Mouse (Mus musculus): ENCODE results near the gene Cxcl1.

The Cxcl1 gene

GRCm38 (mm10) chr5:90888661-90889060 lies 2.4 kb upstream of the Cxcl1 start:
- no peak for DNase-seq (ENCODE audit: low spot score in 2 of 2)

DNA sequence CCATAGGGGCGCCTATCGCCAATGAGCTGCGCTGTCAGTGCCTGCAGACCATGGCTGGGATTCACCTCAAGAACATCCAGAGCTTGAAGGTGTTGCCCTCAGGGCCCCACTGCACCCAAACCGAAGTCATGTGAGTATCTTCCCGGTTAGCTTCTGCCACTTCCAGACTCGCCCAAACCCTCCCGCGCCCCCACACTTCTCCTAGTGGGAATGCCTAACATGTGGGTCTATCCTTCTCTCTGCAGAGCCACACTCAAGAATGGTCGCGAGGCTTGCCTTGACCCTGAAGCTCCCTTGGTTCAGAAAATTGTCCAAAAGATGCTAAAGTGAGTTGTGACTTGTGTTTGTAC lies 398 bp downstream of the Cxcl1 start:
- no peak for DNase-seq (ENCODE audit: low spot score in 2 of 2)

GRCm38 (mm10) chr5:90894231-90894630 lies 3.2 kb downstream of the Cxcl1 start:
- DNase-seq (ENCODE audit: low spot score in 2 of 2), result no peak

- DNase-seq (ENCODE audit: low spot score in 2 of 2), result no peak
These were observed 6.4 kb downstream of the Cxcl1 start for GRCm38 (mm10) chr5:90897429-90897828.

GRCm38 (mm10) chr5:90899308-90899707 lies 8.3 kb downstream of the Cxcl1 start:
- DNase-seq (ENCODE audit: low spot score in 2 of 2), result no peak

DNA sequence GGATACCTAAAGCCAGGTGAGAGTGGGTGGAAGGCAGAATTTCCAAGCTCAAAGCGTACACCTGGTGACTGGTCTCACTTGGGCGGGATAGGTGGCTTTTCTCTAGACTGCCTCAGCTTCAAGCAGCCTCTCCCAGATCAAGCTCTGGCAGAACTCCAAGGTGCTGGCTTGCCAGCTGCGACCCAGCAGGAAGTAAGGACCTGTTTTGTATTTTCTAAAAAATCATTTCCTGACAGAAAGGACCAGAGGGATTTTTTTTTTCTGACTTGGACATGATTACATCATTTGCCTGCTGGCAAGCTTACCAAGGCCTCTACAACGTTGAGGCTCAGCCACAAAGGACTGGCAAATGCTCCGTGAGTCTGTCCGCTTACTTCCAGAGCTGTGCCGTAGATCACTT lies 9.1 kb downstream of the Cxcl1 start:
- no peak for DNase-seq (ENCODE audit: low spot score in 2 of 2)

GRCm38 (mm10) chr5:90900688-90901087 lies 9.6 kb downstream of the Cxcl1 start:
- DNase-seq (ENCODE audit: low spot score in 2 of 2), result no peak

DNA sequence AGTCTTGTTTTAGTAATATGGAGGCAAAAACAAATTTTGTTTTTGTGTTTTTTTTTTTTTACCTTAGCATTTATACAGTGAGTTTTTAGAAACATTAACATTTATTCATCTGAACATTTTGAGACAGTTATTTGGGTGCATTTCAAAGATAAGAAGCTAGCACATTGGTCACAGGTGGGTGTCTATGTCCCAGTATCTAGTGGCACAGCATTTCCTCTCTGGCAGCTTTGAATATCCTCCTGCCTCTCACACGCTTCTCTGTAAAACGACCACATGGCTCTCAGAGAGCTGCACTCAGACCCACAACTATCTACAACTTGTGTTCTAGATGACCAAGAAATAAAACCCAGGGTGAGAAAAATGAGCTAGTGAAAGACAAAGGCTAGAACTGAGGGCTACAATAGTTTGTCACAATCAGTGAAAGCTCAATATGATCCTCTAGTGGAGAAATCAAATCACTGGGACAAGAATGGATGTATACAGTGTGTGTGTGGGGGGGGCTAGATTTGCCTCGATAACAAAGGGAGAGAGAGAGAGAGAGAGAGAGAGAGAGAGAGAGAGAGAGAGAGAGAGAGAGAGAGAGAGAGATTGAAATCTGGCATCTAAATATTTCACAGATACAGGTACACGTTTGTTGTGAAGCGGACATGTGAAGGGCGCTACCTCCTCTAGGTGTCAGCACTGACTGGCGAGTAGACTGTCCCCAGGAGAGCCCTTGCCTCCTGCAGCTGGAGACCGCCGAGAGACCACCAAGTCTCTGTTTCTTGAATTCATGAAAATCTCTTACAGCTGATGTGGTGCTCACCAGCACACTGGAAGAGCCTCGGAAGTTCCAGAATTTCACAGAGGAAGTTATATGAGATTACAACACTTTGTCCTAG lies 11.6 kb downstream of the Cxcl1 start:
- DNase-seq (ENCODE audit: low spot score in 2 of 2), result no peak

DNA sequence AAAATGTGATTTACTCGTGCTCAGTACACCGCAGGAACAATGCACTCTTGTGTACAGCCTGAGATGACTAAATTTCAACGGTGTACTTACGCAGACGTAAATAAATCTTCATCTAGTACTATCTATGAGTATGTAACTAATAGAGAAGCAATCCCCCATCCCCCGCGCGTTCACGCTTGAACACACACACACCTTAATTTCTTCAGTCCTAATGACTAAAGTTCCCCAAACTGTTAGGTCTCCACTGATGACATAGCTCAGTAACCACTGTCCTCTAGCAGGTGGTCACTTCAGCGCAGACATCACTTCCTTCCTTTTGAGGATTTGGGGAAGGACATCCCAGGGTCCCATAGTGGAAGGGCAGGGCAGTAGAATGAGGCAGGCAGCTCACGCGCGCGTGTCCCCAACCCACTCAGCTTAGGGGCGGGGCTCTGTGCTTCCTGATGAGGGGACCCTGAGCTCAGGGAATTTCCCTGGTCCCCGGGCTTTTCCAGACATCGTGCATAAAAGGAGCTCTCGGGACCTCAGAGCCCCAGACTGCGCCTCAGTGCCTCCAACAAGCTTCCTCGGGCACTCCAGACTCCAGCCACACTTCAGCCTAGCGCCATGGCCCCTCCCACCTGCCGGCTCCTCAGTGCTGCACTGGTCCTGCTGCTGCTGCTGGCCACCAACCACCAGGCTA lies 12.4 kb downstream of the Cxcl1 start, which contains the start of gene Cxcl2:
Gene Cxcl2 (plus strand): TSS at position 533 of the 682 bp plus-strand sequence.
- DNase-seq (ENCODE audit: low spot score in 2 of 2), result no peak

DNA sequence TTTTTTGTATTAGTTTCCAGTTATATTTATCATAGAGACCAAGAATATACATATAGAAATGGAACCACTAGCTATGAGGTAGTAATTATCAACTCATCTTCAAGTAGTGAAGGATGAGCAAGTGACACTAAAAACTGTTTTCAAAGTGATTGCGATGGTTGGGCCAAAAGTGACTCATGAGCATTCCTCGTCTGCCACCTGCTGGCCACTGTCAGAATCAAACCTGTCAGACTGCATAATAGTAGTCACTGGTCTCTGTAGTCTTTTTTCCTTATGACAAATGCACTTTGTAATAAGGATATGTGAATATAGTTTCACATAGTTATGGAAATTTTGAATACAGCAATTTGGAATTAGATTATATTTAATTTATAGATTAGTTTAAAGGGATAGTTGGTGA lies 17.9 kb downstream of the Cxcl1 start:
- peak in 1 of 2 experiments; percentile 73 for DNase-seq (ENCODE audit: low spot score in 2 of 2)

DNA sequence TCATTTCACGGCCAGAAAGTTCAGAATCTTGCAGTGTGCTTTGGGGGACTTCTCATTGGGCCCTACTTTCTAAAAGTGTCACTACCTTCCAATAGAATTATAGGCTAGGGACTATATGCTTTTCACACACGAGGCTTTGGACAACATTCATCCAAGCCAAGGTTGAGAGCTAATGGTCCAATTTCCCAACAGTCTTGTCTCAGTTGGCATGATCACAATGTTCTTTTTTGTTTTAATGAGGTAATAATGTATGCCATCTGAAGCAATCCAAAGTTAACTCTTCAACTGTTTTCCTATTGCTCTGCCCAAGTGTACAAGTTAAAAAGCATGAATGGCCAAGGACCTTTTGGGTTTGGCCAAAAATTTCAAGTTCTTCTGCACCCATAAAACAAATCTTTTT lies 28.5 kb downstream of the Cxcl1 start:
- DNase-seq (ENCODE audit: low spot score in 2 of 2), result no peak

DNA sequence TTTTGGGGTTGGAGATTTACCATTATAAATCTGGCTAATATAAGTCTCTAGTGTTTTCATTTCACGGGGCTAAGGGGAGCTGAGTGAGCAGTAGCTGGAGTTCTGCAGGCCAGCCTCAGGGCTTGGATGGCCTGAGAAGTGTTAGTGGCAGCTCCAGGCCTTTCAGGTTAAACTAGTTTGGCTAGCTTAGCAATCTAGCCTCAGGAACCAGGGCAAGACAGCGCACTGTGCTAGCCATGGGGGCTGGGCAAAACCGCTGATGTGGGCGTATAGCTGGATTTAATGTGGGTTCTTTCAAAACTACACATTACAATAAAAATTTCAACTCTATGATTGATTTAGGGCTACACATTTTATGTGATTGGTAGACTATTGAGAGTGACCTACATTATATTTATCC lies 31.9 kb downstream of the Cxcl1 start:
- DNase-seq (ENCODE audit: low spot score in 2 of 2), result no peak

DNA sequence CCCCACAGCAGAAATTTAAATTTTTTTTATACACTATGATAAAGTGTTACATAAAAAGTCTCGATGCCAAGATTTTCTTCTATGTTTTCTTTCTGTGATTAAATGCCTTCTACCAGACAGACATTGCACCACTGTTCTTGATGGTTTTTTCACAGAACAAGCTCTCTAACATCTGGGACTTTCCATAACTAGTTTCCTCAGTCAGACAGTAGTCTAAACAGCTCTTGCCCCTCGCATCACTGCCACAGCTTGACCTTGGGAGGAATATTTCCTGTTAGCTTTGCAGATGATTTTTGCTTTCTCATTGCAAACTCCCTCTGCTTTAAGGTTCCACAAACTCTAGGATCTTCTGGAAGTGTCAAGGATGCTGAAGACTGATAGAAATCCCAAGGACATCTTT lies 39.5 kb downstream of the Cxcl1 start:
- DNase-seq (ENCODE audit: low spot score in 2 of 2), result no peak

- peak in 1 of 2 experiments; percentile 65 for DNase-seq (ENCODE audit: low spot score in 2 of 2)
These were observed 40.2 kb downstream of the Cxcl1 start, which contains the start of gene Mthfd2l for GRCm38 (mm10) chr5:90930971-90931851. TSS of gene Mthfd2l (plus strand) at chr5:90931117.

DNA sequence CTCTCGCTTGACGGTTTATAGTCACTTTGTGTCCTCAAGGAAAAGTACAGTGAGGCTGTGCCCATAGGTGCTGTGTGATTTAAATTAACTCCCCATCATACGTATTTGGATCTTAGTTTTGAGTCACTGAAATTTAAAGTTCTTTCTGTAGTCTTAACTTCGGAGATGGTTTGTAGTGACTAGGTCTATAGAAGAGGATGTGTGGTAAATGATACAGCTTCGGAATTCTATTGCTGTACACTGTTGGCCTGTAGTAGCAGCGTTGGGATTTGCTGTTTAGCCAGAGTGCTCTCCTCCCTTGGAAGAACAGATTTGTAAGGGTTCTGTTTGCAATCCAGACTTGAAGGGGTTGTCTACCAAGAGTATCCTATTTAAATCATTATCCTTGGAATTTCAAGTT lies 40.9 kb downstream of the Cxcl1 start:
- no peak for DNase-seq (ENCODE audit: low spot score in 2 of 2)

DNA sequence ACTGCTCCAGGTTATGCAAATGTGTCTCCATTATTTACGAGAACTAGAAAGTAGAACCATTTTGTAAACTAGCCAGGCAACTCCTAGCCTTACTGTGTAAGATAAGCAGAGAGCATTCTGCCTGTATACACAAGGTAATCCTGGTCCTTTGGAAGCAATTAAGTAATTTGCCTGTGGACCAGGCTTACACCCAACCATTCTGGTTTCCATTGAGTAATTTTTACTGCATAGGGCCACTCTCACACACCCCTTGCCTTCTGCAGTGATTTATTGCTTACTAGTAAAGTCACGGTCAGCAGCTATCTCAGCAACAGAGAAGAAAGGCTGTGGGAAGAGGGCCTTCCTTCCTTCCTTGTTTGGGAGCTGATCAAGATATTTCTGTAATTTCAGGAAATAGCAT lies 45.7 kb downstream of the Cxcl1 start:
- no peak for DNase-seq (ENCODE audit: low spot score in 2 of 2)

All from left cerebral cortex, adult 9 months (tissue).